19 mouse cellular contexts compared by ENCODE assay signal in the genomic region with DNA sequence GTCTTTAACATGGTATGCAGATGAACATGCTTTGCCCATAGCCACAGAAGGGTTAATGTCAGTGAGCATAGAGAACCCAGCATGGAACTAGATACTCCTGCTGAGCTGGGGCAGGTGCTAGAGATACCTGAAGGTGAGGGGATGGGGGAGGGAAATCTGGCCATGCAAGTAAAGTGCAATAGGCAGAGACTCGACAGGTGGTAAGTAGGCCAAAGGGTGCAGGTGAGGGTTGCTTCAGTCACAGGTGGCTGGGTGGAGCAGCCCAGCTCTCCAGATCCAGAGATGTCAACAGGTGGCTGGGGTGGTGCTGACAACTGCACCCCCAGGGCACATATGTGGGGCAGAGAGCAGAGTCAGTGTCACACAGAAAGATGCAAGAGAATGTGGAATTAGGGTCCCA.
"Had no signal": no experiment of that assay in that cellular context is flagged by ENCODE, and none has a peak within 500 bp of the region (broad histone marks: within the 10 kb centered on the region; RNA-seq: fewer than 3 reads in every experiment).

No protein-coding gene starts in this region.

- H3K4me2 ChIP-seq: lung, embryonic 14.5 days; midbrain, embryonic 12.5 days; neural tube, embryonic 13.5 days; neural tube, embryonic 15.5 days had no signal

- H3K4me3 ChIP-seq: midbrain, embryonic 10.5 days; midbrain, embryonic 12.5 days; myocyte; neural tube, embryonic 13.5 days; neural tube, embryonic 15.5 days had no signal

- H3K27me3 ChIP-seq: midbrain, embryonic 12.5 days; neural tube, embryonic 13.5 days; neural tube, embryonic 15.5 days had no signal

- H3K9ac ChIP-seq: lung, embryonic 14.5 days; midbrain, embryonic 12.5 days; neural tube, embryonic 13.5 days; neural tube, embryonic 15.5 days had no signal

- H3K27ac ChIP-seq: midbrain, embryonic 10.5 days; midbrain, embryonic 12.5 days; neural tube, embryonic 13.5 days; neural tube, embryonic 15.5 days had no signal

- DNase-seq: lung, adult 18-20 months; lung, embryonic 14.5 days; lung, postnatal 10 days; lung, postnatal 4 days; midbrain, embryonic 14.5 days; retina, postnatal 1 day; right cerebral cortex, adult 18-20 months; right cerebral cortex, postnatal 25 days; right cerebral cortex, postnatal 4 days; spleen, adult 18-20 months; thymus, adult 2 months; thymus, postnatal 25 days; thymus, postnatal 4 days had no signal

- H3K4me1 ChIP-seq: neural tube, embryonic 15.5 days had no signal

- H3K9me3 ChIP-seq: midbrain, embryonic 10.5 days; midbrain, embryonic 12.5 days; neural tube, embryonic 13.5 days; neural tube, embryonic 15.5 days had no signal

- H3K36me3 ChIP-seq: midbrain, embryonic 10.5 days; midbrain, embryonic 12.5 days; neural tube, embryonic 13.5 days; neural tube, embryonic 15.5 days had no signal

- ATAC-seq: midbrain, embryonic 16.5 days had no signal
